Mouse (Mus musculus) neural tube, embryonic 14.5 days (tissue): ENCODE results near the gene Nupr1. TPM values are rescaled to one million over a fixed set of nuclear protein-coding genes. Genes with fewer than 3 reads are reported as not detected.

Source experiments
- ATAC-seq: fragments of 200-750 bp; cut with Nextera tagmentation; 2 replicates; pipeline ENCODE4 v1.8.0; 2017; ENCODE audit warnings: low read depth, mild to moderate bottlenecking, moderate TSS enrichment, moderate library complexity
- H3K27ac ChIP-seq: fragments of 300-500 bp; sonication (generic); 2 replicates; pipeline ENCODE4 v1.5.1; 2014; ENCODE audit warnings: low read depth, mild to moderate bottlenecking, control low read depth, low read length, moderate library complexity, mixed read lengths
- H3K27me3 ChIP-seq: fragments of 300-500 bp; sonication (generic); 2 replicates; pipeline ENCODE4 v1.6.1; 2014; ENCODE audit warnings: low read length; ENCODE audit not compliant: control insufficient read depth, insufficient read depth
- H3K36me3 ChIP-seq: fragments of 300-500 bp; sonication (generic); 2 replicates; pipeline ENCODE4 v1.6.1; 2014; ENCODE audit warnings: low read length, mixed read lengths; ENCODE audit not compliant: control insufficient read depth, insufficient read depth
- H3K4me1 ChIP-seq: fragments of 300-500 bp; sonication (generic); 2 replicates; pipeline ENCODE4 v1.6.1; 2014; ENCODE audit warnings: low read length; ENCODE audit not compliant: control insufficient read depth, insufficient read depth
- H3K4me2 ChIP-seq: fragments of 300-500 bp; sonication (generic); 2 replicates; pipeline ENCODE4 v1.6.1; 2014; ENCODE audit warnings: mild to moderate bottlenecking, low read depth, low read length, control low read depth
- H3K4me3 ChIP-seq: fragments of 300-500 bp; sonication (generic); 2 replicates; pipeline ENCODE4 v1.5.1; 2014; ENCODE audit warnings: low read depth, low read length, control low read depth, mixed read lengths
- H3K9ac ChIP-seq: fragments of 300-500 bp; sonication (generic); replicated peaks from 2 replicates; pipeline ENCODE4 v1.6.1; 2014; ENCODE audit warnings: low read depth, mild to moderate bottlenecking, control low read depth, low read length, mixed read lengths
- H3K9me3 ChIP-seq: fragments of 300-500 bp; sonication (generic); 2 replicates; pipeline ENCODE4 v1.6.1; 2016; ENCODE audit warnings: low read length; ENCODE audit not compliant: control insufficient read depth
- WGBS: fragments of 180-500 bp; shearing (Covaris S2); extraction: QIAGEN DNeasy Blood & Tissue Kit; methylation state at CpG from one replicate; pipeline ENCODE4 v1.1.7; 2014; 5-methylcytosine and 5-hydroxymethylcytosine counted together
- polyA plus RNA-seq: library from polyadenylated mRNA; unstranded; fragments of >200 nt; fragmentation: Nextera tagmentation; extraction: Ambion mirVana; gene quantifications from 2 replicates; pipeline ENCODE4 v1.2.1, GENCODE M21; 2014

The Nupr1 gene
- polyA plus RNA-seq, 1 experiment from 2014 or later: 2.2 TPM

DNA sequence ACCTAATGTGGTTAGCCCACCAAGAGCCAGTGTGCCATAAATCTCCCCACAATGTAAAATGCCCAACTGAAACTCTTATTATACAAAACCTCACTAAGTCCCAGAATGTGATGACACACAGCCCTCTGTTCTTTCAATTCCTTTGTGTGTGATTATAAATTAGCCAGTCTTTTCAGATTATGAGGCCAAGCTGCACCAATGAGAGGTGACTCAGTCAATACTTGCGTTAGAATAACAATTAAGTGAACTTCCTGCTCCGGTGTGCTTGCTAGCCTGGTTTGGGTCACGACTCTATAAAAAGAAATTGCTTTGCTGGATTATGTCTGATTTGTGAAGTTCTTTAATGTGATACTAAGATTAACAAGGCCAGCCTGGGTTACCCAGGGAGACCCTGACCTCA, 746 bp downstream of the Nupr1 start:
- Histone ChIP-seq H3K4me2 (no peak overlapping the region), H3K27me3 (no peaks in the 10 kb centered on the region), H3K4me3 (no peak overlapping the region), H3K9ac (no peak overlapping the region), H3K9me3 (no peaks in the 10 kb centered on the region), H3K4me1 (no peaks in the 10 kb centered on the region), H3K36me3 (no peaks in the 10 kb centered on the region), H3K27ac (no peak overlapping the region)
- no peak for ATAC-seq
- 13% methylated on average over 3 of the region's 3 CpGs for WGBS

DNA sequence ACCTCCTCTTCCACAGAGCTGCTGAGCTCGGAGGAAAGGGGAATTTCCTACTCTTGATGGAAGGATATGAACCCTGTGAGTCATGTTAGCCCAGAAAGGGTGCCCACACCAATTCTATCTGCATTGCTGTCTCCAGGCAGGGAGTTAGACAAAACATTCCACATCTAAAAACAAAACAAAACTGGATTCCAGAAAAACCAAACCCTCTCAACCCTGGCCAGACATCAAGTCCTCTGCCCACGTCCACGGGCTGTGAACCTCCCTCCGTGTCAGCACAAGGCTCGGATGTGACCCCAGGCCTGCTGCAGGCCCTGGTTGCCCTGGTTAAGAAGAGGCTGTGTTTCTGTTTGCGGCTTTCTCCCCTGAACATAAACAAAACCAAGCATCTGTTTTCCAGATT, 2.5 kb downstream of the Nupr1 start:
- no peaks in the 10 kb centered on the region for H3K36me3 ChIP-seq
- H3K4me1 ChIP-seq: no peaks in the 10 kb centered on the region
- no peak overlapping the region for H3K27ac ChIP-seq
- H3K4me2 ChIP-seq: no peak overlapping the region
- no peaks in the 10 kb centered on the region for H3K27me3 ChIP-seq
- WGBS: 81% methylated on average over 6 of the region's 6 CpGs
- H3K9me3 ChIP-seq: no peaks in the 10 kb centered on the region
- no peak overlapping the region for H3K9ac ChIP-seq
- no peak overlapping the region for H3K4me3 ChIP-seq
- ATAC-seq: no peak

DNA sequence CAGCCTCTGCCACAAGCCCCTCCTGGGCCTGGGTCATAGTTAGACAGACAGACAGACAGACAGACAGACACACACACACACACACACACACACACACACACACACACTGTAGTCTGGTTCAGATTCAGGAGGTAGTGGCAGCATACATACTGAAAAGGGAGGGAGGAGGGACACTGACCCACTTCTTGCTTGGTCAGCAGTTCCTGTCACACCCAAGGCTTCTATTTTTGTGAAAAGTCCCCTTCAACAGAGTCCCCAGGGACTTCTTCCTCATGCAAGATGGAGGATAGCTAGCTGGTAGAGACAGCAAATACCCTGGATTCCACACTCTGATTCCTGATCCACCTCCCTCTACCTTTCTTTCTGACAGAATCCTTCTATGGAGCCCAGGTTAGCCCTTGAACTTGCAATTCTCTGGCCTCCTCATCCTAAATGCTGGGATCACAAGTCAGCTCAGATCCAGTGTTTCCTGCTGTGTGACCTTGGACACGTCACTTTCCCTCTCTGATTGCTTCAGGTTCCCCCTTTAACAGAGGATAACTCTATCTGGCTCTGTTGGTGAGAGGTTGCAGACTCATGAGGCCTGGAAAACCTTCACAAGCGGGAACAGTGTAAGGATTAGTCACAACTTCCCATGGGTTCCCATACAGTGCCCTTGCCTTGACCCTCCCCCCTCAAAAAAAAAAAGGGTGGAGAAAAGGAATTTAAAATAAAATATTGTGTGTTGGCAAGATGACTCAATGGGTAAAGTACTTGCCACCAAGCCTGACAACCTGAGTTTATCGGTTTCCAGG, 4.7 kb downstream of the Nupr1 start:
- H3K9me3 ChIP-seq: no peaks in the 10 kb centered on the region
- H3K27me3 ChIP-seq: no peaks in the 10 kb centered on the region
- no peak overlapping the region for H3K4me2 ChIP-seq
- H3K27ac ChIP-seq: no peak overlapping the region
- ATAC-seq: no peak
- WGBS: 81% methylated on average over 3 of the region's 3 CpGs
- H3K9ac ChIP-seq: no peak overlapping the region
- H3K4me1 ChIP-seq: no peaks in the 10 kb centered on the region
- H3K36me3 ChIP-seq: no peaks in the 10 kb centered on the region
- H3K4me3 ChIP-seq: no peak overlapping the region

DNA sequence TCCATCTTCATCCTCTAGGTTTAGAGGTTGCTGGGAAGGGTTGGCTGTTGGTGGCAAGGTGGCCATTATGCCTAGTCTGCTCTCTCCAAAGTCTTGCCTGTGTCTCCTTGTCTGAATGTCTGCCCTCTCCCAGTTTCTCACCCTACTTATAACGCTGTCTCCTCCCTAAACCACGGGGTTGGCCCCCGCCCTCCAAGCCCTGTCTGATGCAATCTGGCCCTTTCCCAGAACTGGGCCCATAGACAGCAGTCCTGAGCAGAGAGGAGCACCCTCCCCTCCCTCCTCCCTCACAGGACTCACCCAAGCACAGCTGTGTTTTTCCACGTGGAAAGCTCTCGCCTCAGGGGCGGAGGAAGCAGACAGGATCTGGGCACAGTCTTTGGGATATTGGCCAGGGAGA, 5.3 kb downstream of the Nupr1 start:
- Histone ChIP-seq H3K36me3 (no peaks in the 10 kb centered on the region), H3K27ac (no peak overlapping the region), H3K4me3 (no peak overlapping the region), H3K27me3 (no peaks in the 10 kb centered on the region), H3K9ac (no peak overlapping the region), H3K4me2 (no peak overlapping the region), H3K9me3 (no peaks in the 10 kb centered on the region), H3K4me1 (no peaks in the 10 kb centered on the region)
- no peak for ATAC-seq
- WGBS: 42% methylated on average over 6 of the region's 6 CpGs

DNA sequence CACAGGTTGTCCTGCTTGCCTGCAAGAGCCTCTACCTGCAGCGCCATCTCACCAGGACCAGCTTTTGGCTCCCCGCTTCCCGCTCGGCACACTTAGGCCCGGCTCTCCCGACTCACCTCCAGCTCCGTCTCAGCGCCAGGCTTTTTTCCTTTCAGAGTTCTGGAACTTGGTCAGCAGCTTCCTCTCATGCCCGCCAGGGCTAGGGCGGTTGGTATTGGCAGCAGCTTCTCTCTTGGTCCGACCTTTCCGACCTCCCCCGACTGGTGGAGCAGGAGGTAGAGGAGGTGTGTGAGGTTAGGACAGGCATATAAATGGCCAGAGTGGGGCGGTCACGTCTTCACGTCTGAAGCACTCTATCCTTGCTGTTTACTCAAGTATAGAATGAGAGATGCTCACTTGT, 5.9 kb downstream of the Nupr1 start:
- H3K27me3 ChIP-seq: no peaks in the 10 kb centered on the region
- H3K9me3 ChIP-seq: no peaks in the 10 kb centered on the region
- no peak overlapping the region for H3K4me3 ChIP-seq
- WGBS: 77% methylated on average over 16 of the region's 16 CpGs
- H3K36me3 ChIP-seq: no peaks in the 10 kb centered on the region
- no peak overlapping the region for H3K4me2 ChIP-seq
- no peak for ATAC-seq
- no peaks in the 10 kb centered on the region for H3K4me1 ChIP-seq
- no peak overlapping the region for H3K27ac ChIP-seq
- H3K9ac ChIP-seq: no peak overlapping the region

DNA sequence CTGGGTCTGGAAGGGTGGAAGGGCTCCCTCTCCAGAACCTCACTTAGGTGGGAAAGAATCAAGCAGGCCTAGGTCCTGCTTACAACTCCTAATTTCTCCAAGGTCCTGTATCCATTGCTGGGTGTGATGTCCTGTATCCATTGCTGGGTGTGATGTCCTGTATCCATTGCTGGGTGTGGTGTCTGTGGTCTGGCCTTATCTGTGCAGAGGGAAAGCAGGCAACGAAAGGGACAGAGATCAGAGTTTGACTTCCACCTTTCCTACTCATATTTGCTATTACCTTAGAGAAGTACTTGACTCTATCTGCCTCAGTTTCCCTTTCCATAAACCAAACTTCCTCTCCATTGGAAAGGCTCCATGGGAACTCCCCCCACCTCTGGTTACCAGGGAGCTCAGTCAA, 7.3 kb downstream of the Nupr1 start:
- H3K9me3 ChIP-seq: no peaks in the 10 kb centered on the region
- no peaks in the 10 kb centered on the region for H3K4me1 ChIP-seq
- H3K36me3 ChIP-seq: no peaks in the 10 kb centered on the region
- 100% methylated on average over 1 of the region's 1 CpGs for WGBS
- no peak overlapping the region for H3K9ac ChIP-seq
- H3K27ac ChIP-seq: no peak overlapping the region
- H3K4me2 ChIP-seq: no peak overlapping the region
- H3K27me3 ChIP-seq: no peaks in the 10 kb centered on the region
- no peak for ATAC-seq
- no peak overlapping the region for H3K4me3 ChIP-seq

DNA sequence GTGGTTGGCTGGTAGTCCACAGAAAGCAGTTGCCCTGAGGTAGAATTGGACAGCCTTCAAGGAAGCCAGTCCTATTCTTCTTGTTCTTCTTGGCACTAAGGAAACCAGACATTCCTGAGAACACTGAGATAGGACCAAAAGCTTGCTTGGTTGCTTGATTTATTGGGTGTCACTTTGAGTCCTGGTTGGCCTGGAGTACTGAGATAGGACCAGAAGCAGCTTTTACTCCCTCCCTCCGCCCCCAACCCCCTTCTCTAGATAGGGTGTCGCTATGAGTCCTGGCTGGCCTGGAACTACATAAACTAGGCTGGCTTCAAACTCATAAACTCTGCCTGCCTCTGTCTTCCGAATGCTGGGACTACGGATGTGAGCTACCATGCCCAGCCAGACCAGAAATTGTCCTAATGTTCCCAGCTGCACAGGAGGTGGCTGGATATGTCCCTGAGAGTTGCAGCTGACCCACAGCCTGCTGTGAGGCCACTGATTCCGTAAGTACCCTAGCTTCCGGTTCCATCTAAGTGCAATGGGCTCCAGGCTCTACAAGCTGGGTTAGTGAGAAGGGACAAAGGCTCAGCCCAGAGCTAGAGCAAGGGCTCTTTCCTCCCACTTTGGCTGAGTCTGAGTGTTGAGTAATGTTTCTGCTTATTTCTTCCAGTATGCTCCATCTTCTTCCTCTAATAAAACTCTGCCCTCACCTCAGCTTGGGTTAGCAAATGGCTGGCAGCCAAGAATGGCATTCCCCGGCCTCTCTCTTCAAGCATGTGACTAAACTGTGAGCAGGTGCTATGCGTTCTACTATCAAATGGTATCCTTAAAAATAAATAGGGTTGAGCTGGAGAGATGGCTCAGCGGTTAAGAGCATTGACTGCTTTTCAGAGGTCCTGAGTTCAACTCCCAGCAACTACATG, 9.0 kb downstream of the Nupr1 start:
- Histone ChIP-seq H3K4me1 (no peaks in the 10 kb centered on the region), H3K4me2 (no peak overlapping the region), H3K27ac (no peak overlapping the region), H3K4me3 (no peak overlapping the region), H3K27me3 (no peaks in the 10 kb centered on the region), H3K36me3 (no peaks in the 10 kb centered on the region), H3K9ac (no peak overlapping the region), H3K9me3 (no peaks in the 10 kb centered on the region)
- ATAC-seq: no peak
- WGBS: 84% methylated on average over 9 of the region's 9 CpGs

DNA sequence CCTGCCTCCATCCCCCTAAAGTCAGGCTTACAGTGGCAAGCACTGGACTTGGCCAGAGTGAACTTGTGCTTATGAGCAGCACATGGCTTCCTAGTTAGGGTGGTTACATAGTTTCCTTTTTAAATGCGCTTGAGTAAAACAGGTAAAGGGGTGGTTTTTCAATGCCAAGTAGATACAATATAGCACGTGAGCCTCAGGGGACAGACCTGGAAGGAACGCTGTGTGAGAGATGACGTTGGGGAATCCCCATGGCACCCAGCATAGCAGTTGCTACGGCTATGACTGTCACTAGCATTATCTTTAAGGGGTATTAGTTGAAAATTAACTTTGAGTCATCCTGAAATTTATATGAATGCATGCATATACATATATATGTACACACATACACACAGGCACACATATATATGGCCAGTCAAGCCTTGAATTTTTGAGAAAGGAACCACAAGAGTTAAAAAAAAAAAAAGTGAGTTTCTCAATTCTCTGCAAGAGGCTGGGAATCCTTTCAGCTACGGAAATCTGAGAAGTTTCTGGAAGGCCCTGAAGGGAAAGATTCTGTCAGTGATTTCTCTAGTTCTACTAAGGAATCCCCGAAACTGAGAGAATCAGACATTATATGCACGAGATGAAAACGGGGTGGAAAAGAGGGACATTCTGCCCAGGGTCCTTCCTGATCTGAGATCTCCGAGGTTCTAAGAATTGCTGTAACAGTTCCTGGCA, 10.9 kb downstream of the Nupr1 start:
- 81% methylated on average over 10 of the region's 10 CpGs for WGBS
- Histone ChIP-seq H3K4me2 (no peak overlapping the region), H3K27ac (no peak overlapping the region), H3K36me3 (no peaks in the 10 kb centered on the region), H3K4me3 (no peak overlapping the region), H3K9me3 (no peaks in the 10 kb centered on the region), H3K27me3 (no peaks in the 10 kb centered on the region), H3K4me1 (no peaks in the 10 kb centered on the region), H3K9ac (no peak overlapping the region)
- ATAC-seq: no peak

DNA sequence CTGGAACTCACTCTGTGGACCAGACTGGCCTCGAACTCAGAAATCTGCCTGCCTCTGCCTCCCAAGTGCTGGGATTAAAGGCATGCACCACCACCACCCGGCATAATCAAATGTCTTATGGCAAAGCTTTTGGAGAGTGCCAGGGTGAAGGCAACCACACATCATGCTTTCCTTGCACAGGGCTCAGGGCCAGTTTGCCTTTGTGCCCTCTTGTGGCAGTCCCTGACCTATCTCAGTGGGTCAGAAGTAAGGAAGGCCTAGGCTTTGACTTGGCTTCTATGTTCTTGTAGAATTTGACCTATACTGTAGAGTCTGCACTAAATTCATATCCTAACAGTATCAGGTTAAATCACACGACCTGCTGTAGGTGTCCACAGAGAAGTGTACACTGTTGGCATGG, 14.0 kb downstream of the Nupr1 start:
- WGBS: 73% methylated on average over 3 of the region's 3 CpGs
- Histone ChIP-seq H3K4me3 (no peak overlapping the region), H3K9ac (no peak overlapping the region), H3K27me3 (no peaks in the 10 kb centered on the region), H3K9me3 (no peaks in the 10 kb centered on the region), H3K4me1 (no peaks in the 10 kb centered on the region), H3K27ac (no peak overlapping the region), H3K4me2 (no peak overlapping the region), H3K36me3 (no peaks in the 10 kb centered on the region)
- no peak for ATAC-seq
